Mouse (Mus musculus): ENCODE measurements at regions not wholly inside any gene's neighbourhood (a gene's known extent, or its start where the extent isn't known, plus 50 kb on each side); places are given as distances from the start of the nearest gene placed in this dataset.
A peak's percentile ranks its signal among the peaks of the same experiment; 100 is the strongest.

DNA sequence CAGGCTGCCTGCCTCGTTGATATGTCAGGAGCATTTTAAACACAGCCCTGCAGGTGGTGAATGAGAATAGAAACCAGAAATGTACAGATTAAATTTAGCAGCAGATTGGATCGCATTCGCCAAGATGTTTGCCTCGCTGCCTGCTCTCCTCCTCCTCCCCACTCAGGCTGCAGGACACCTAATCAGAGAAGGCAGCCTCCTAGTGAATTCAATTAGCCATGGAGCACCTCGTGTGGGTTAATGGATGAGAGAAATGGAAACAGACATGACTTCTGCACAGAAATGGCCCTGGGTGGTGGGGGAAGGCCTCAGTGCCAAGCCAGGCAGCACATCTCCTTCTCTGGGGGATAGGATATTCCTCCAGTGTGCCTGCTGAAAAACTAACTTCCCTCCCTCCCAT is 352.8 kb downstream of the Tmem135 start:
- no peaks in the 10 kb centered on the region for H3K36me3 ChIP-seq (ENCODE audit: control insufficient read depth, insufficient read depth, low read length)
- H3K27ac ChIP-seq (ENCODE audit: insufficient read depth, low read depth, low read length) = no peak overlapping the region
- no peaks in the 10 kb centered on the region for H3K27me3 ChIP-seq (replicated peaks; ENCODE audit: control insufficient read depth, insufficient read depth, low read length)
- no peak for DNase-seq
- WGBS = 39% methylated on average over 5 of the region's 5 CpGs
- no peak for TF ChIP-seq POLR2A (IDR thresholded peaks at IDR 0.05; ENCODE audit: low read depth, low read length)
- no peak for TF ChIP-seq CTCF (conservative IDR thresholded peaks at IDR 0.05; ENCODE audit: insufficient read depth, insufficient read length, low read depth, low read length)
- H3K4me1 ChIP-seq (ENCODE audit: control insufficient read depth, insufficient read depth, low read length) = no peaks in the 10 kb centered on the region
- H3K4me3 ChIP-seq (ENCODE audit: insufficient read depth, low read depth, low read length) = no peak overlapping the region

DNA sequence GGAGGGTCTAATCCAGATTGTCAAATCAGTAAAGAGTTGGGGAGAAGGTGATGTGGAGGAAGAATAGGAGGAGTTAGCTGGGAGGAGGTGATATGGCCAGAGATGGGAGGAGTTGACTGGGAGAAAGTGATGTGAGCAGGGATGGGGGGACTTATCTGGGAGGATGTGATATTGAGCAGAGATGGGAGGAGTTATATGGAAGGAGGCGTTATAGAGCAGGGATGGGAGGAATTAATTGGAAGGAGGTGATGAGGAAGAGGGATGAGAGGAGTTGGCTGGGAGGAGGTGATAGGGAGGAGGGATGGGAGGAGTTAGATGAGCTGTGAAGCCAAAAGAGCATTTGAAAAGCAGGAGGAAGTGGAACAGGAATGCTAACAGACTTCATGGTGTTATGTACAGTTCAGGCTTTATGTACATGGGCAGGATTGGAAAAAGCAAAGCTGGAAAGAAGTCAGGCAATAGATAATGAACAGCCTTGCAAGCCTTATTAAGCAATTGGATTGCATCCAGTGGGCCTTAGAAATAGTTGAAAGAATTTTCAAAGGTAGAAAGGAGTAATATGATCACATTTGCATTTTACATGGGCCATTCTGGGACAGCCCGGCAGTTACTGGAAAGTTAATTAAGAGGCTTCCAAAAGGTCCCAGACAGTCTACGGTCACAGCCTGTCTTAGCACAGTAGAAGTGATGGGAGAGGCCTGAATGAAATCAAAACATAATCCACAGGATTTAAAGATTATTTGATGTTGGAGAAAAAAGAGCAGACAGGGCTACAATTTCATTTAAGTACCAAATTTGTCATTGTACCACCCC is 357.4 kb downstream of the Tmem135 start:
- no peak for TF ChIP-seq POLR2A (IDR thresholded peaks at IDR 0.05; ENCODE audit: low read depth, low read length)
- TF ChIP-seq CTCF (conservative IDR thresholded peaks at IDR 0.05; ENCODE audit: insufficient read depth, insufficient read length, low read depth, low read length) = no peak
- 51% methylated on average over 3 of the region's 3 CpGs for WGBS
- no peak for DNase-seq
- Histone ChIP-seq H3K4me1 (ENCODE audit: control insufficient read depth, insufficient read depth, low read length) (no peaks in the 10 kb centered on the region), H3K4me3 (ENCODE audit: insufficient read depth, low read depth, low read length) (no peak overlapping the region), H3K36me3 (ENCODE audit: control insufficient read depth, insufficient read depth, low read length) (no peaks in the 10 kb centered on the region), H3K27me3 (replicated peaks; ENCODE audit: control insufficient read depth, insufficient read depth, low read length) (no peaks in the 10 kb centered on the region), H3K27ac (ENCODE audit: insufficient read depth, low read depth, low read length) (no peak overlapping the region)

DNA sequence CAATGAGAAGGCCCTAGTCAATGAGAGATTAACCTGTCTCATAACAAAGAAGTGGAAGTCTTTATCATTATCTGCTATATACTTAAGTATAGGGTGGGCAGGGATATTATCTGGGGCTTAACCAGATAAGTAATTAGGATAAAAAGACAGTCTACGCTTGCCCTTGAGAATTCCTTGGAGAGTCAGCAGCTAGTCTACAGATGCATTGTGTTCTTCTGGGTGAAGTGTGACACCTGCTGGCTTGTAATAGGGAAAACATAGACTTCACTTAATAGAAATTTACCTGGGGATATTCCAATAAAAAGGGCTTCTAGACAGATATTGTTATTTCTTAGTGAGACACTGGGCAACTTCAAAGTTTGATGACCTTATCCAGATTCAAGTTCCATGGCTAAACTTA is 361.0 kb downstream of the Tmem135 start:
- Histone ChIP-seq H3K27ac (ENCODE audit: insufficient read depth, low read depth, low read length) (no peak overlapping the region), H3K27me3 (replicated peaks; ENCODE audit: control insufficient read depth, insufficient read depth, low read length) (no peaks in the 10 kb centered on the region), H3K4me3 (ENCODE audit: insufficient read depth, low read depth, low read length) (no peak overlapping the region), H3K4me1 (ENCODE audit: control insufficient read depth, insufficient read depth, low read length) (no peaks in the 10 kb centered on the region), H3K36me3 (ENCODE audit: control insufficient read depth, insufficient read depth, low read length) (no peaks in the 10 kb centered on the region)
- TF ChIP-seq CTCF (conservative IDR thresholded peaks at IDR 0.05; ENCODE audit: insufficient read depth, insufficient read length, low read depth, low read length) = no peak
- DNase-seq = peak; percentile 14
- WGBS = 53% methylated on average over 1 of the region's 1 CpGs

DNA sequence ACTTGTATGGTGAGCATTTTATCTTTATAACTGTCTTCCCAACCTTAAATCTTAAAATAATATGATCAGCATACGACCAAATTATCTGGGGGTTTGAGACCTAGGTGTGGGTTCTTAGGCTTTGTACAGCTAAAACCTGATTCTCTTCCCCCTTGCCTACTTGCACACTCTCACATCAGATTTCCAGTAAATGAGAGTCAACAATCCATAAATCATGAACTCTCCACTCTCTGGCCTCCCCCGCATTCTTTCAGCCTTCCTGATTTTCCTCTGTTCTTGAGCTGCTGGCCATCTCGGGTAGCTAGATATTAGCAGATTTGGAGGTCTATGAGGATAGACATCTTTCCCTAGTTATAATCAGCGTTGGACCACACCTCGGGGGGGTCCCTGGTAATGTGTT is 362.7 kb downstream of the Tmem135 start:
- TF ChIP-seq POLR2A (IDR thresholded peaks at IDR 0.05; ENCODE audit: low read depth, low read length) (no peak), CTCF (conservative IDR thresholded peaks at IDR 0.05; ENCODE audit: insufficient read depth, insufficient read length, low read depth, low read length) (no peak)
- Histone ChIP-seq H3K27me3 (replicated peaks; ENCODE audit: control insufficient read depth, insufficient read depth, low read length) (no peaks in the 10 kb centered on the region), H3K27ac (ENCODE audit: insufficient read depth, low read depth, low read length) (no peak overlapping the region), H3K4me1 (ENCODE audit: control insufficient read depth, insufficient read depth, low read length) (no peaks in the 10 kb centered on the region), H3K36me3 (ENCODE audit: control insufficient read depth, insufficient read depth, low read length) (no peaks in the 10 kb centered on the region), H3K4me3 (ENCODE audit: insufficient read depth, low read depth, low read length) (no peak overlapping the region)
- no peak for DNase-seq
- WGBS = 51% methylated on average over 5 of the region's 5 CpGs

DNA sequence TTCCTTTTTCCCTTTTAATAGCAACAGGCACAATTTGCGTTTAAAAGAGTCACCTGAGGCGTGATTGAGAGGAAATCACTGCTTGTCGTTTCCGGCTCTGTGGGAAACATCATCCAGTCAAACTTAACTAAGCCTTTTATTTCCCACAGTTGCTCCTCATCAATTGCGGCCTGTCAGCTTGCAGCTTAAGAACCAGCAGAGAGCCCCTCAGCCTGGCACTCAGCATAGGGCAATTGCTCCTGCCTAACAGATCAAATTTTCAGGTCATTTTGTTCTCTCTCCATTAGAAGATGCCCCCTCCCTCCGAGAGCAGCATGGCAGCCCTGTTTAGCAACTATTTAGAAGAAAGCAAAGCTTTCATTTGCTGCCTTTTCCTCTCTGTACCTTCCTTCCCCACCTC is 363.9 kb downstream of the Tmem135 start:
- Histone ChIP-seq H3K27ac (ENCODE audit: insufficient read depth, low read depth, low read length) (no peak overlapping the region), H3K36me3 (ENCODE audit: control insufficient read depth, insufficient read depth, low read length) (no peaks in the 10 kb centered on the region), H3K4me3 (ENCODE audit: insufficient read depth, low read depth, low read length) (no peak overlapping the region), H3K4me1 (ENCODE audit: control insufficient read depth, insufficient read depth, low read length) (no peaks in the 10 kb centered on the region), H3K27me3 (replicated peaks; ENCODE audit: control insufficient read depth, insufficient read depth, low read length) (no peaks in the 10 kb centered on the region)
- WGBS = 32% methylated on average over 6 of the region's 6 CpGs
- DNase-seq = no peak
- no peak for TF ChIP-seq CTCF (conservative IDR thresholded peaks at IDR 0.05; ENCODE audit: insufficient read depth, insufficient read length, low read depth, low read length)
- TF ChIP-seq POLR2A (IDR thresholded peaks at IDR 0.05; ENCODE audit: low read depth, low read length) = no peak

DNA sequence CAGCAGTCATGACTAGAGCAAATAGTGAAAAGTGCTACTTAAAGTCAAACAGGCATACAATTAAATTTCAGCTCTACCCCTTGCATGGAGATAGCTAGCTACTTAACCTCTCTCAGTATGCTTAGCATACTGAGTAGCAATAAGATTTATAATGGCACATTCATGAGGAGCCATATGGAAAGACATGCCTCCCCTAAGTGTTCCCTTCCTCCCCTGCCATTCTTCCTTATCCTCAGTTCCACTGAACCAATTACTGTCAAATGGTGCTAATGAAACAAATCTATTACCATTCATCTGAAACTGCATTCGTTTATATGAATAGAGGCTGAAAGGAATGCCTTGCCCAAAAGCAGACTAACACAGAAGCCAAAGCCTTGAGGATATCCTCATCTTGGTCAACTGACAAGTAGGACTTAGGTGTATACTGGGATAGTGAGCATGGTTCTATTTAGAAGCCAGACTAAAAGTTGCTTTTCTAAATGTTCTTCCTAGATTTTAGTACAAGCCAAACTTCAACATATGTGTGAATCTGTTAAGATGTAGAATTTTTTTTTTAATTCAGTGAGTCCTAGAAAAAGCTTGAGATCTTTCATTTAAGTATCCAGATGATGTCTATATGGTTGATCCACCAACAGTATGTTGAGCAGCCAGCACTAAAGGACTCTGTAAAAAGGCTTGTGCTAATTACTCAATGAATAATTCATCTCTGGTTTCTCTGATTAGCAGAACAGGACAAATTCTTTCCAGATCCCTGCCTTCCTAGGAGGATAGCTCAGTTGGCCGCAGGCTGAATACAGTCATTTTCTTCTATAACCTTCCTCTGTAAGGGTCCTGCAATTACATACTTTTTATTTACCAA is 368.7 kb downstream of the Tmem135 start:
- DNase-seq = no peak
- Histone ChIP-seq H3K27ac (ENCODE audit: insufficient read depth, low read depth, low read length) (no peak overlapping the region), H3K4me3 (ENCODE audit: insufficient read depth, low read depth, low read length) (no peak overlapping the region), H3K4me1 (ENCODE audit: control insufficient read depth, insufficient read depth, low read length) (no peaks in the 10 kb centered on the region), H3K27me3 (replicated peaks; ENCODE audit: control insufficient read depth, insufficient read depth, low read length) (no peaks in the 10 kb centered on the region), H3K36me3 (ENCODE audit: control insufficient read depth, insufficient read depth, low read length) (no peaks in the 10 kb centered on the region)
- TF ChIP-seq CTCF (conservative IDR thresholded peaks at IDR 0.05; ENCODE audit: insufficient read depth, insufficient read length, low read depth, low read length) = no peak
- TF ChIP-seq POLR2A (IDR thresholded peaks at IDR 0.05; ENCODE audit: low read depth, low read length) = no peak
- WGBS = 68% methylated on average over 2 of the region's 2 CpGs
